In the genomic region with DNA sequence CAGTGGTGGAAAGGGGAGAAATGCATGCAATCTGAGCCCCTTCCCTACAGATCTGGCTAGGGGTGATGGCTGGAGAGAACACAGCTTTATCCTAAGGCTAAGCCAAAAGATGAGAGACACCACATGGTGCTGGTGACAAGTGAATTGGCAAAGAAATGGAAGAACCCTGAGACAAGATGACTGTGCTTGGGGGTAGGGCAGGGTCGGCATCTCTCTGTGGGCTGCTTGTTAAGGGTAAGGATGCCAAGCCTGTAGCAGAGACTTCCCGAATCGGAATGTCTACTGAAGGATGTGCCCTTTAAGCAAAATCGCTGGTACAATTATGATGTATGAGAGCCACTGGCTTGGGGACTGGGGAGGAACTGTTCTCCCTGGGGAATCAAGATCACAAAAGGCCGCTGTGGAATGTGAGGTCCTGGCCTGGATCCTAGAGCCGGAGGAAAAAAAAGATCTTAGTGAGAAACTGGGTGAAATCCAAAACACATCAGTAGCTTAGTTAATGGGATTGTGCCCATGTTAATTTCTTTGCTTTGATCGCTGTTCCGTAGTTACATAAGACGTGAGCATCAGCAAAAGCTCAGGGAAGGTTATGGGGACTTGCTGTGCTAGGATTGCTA, we compare ENCODE assay signal across 7 mouse cellular contexts. TPM values are rescaled to one million over a fixed set of nuclear protein-coding genes. Genes with fewer than 3 reads are reported as not detected.
DNase-seq lines count a peak whose midpoint lies in the region; ATAC-seq and TF ChIP-seq lines count a peak whose summit lies in the region.

No protein-coding gene starts in this region.

- H3K4me2 ChIP-seq in hindbrain, postnatal 0 days (ENCODE audit: low read depth, low read length) = no peak overlapping the region; the same call in 1 of the 2 replicates

- H3K4me1 ChIP-seq in hindbrain, postnatal 0 days (ENCODE audit: insufficient read depth, low read length) = peaks cover 45% of the 10 kb centered on the region

- no peaks in the 10 kb centered on the region for H3K36me3 ChIP-seq in hindbrain, postnatal 0 days (ENCODE audit: insufficient read depth, low read length)

- peak; percentile 19 to 50 for DNase-seq in urinary bladder, postnatal 4 days (ENCODE audit: low spot score in 2 of 2)
- no peak for DNase-seq in urinary bladder, adult 18-20 months (ENCODE audit: low spot score in 2 of 2)
- peak; percentile 55 to 58 for DNase-seq in frontal cortex, postnatal 10 days (ENCODE audit: low spot score in 2 of 2)
- DNase-seq in hindbrain, postnatal 0 days (ENCODE audit: low spot score) = peak; percentile 84
- peak; percentile 54 to 85 for DNase-seq in left cerebral cortex, postnatal 25 days (ENCODE audit: low spot score in 2 of 2)
- peak; percentile 76 to 84 for DNase-seq in right cerebral cortex, postnatal 10 days (ENCODE audit: low spot score in 2 of 2)

- H3K9ac ChIP-seq in hindbrain, postnatal 0 days (replicated peaks; ENCODE audit: low read length) = no peak overlapping the region

- intact Hi-C loops in left cerebral cortex, postnatal 25 days (cut with DNase I) = loop anchor here (5.0 kb wide), 4 partner anchors 156 to 371 kb away; no protein-coding TSS in a partner anchor

- no peak overlapping the region for H3K4me3 ChIP-seq in hindbrain, postnatal 0 days (ENCODE audit: low read length)

- no peak for TF ChIP-seq CTCF in hindbrain, postnatal 0 days (IDR thresholded peaks at IDR 0.05; ENCODE audit: low read depth)

- H3K9me3 ChIP-seq in hindbrain, postnatal 0 days (ENCODE audit: low read length) = no peaks in the 10 kb centered on the region

- 7% methylated on average over 9 of the region's 9 CpGs for WGBS in hindbrain, postnatal 0 days

- peak overlapping the region; percentile 70; the same call in 1 of the 2 replicates for H3K27ac ChIP-seq in hindbrain, postnatal 0 days

- H3K27me3 ChIP-seq in hindbrain, postnatal 0 days (ENCODE audit: insufficient read depth, low read length) = no peaks in the 10 kb centered on the region

- peak; percentile 64 for ATAC-seq in hindbrain, postnatal 0 days
- ATAC-seq in CD4-positive, CD25-positive, alpha-beta regulatory T cell, adult 4 months = no peak

RNA-seq across cellular contexts. Expression of a gene that starts 35.8 kb away (rescaled TPM):
- 0.43 and 3.5 TPM in 2 replicates for total RNA-seq in hindbrain, postnatal 0 days (2014; rRNA removed)
- polyA plus RNA-seq in hindbrain, postnatal 0 days (2015; fragmentation: Nextera tagmentation; extraction: Ambion mirVana) = 0.73 and 1.2 TPM in 2 replicates
- total RNA-seq in left cerebral cortex, postnatal 25 days (2021) = 1 to 10 TPM in 1 of 2 experiments, under 1 TPM in 1; 0.89 to 1.2 TPM
- not detected for polyA plus RNA-seq in CD4-positive, CD25-positive, alpha-beta regulatory T cell, adult 4 months (2017; shearing (Covaris generic))

Comparison
In these comparisons a context has a peak if more than half of its experiments do, and no peak if none do; other contexts are left out.
1. DNase-seq: peak in urinary bladder, postnatal 4 days (2 of 2), frontal cortex, postnatal 10 days (2 of 2), hindbrain, postnatal 0 days (single experiment), left cerebral cortex, postnatal 25 days (2 of 2) and right cerebral cortex, postnatal 10 days (2 of 2); none in urinary bladder, adult 18-20 months (0 of 2).